Mouse (Mus musculus): ENCODE measurements at regions not wholly inside any gene's neighbourhood (a gene's known extent, or its start where the extent isn't known, plus 50 kb on each side); places are given as distances from the start of the nearest gene placed in this dataset.

DNA sequence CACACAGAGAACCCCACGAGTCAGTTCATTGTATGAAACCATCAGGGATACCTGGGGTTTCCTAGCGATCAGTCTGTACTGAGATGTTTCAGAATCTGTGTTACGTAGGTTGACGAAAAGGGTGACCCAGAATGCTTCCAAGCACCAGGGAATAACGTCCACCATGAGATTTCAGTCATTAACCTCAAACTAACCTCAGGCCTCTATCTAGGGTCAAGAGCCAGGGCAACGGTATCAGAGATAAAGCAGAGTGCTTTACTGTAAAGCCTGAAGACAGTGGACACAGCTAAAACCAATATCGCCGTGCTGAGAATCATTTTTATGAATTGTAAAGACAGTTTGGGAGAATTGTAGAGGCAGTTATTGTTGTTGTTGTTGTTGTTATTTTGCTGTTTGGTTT, 52.9 kb upstream of the Errfi1 start:
- no peak for DNase-seq

DNA sequence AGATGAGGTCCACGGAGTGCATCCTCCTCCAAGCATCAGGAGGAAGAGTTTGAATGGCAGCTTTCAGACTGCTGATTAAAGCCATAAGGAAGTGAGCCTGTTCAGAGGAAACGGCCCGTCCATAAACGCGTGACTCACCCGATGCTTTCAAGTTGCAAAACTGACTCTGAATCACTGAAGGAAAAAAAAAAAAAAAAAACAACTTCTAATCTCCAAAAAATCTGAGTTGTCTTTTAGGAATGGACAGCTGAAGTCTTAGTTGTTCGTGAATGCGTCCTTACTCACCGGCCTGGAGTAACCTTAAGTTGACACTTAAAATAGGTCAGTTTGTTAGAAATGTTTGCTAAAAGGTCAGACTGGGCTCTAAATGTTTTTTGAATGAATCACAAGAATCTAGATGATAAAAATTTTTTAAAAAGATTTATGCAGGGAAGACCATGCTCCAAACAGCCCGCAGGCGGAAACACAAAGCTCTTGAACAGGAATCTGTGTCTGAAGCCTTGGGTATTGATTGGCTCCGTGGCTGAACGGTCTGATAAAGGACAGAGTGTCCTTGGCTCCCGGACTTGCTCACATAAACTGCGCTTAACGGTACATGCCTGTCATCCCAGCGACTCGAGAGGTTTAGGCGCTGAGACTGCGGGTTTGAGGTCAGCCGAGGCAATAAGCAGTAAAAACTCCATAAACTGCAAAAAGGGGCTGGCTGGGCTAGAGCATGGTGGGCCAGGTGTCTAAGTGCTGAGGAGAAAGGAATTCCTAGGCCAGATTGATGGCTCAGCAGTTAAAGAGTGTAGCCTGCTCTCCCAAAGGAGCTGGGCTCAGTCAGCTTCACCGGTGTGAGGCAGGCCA, 53.9 kb upstream of the Errfi1 start:
- DNase-seq, result peak; percentile 83

DNA sequence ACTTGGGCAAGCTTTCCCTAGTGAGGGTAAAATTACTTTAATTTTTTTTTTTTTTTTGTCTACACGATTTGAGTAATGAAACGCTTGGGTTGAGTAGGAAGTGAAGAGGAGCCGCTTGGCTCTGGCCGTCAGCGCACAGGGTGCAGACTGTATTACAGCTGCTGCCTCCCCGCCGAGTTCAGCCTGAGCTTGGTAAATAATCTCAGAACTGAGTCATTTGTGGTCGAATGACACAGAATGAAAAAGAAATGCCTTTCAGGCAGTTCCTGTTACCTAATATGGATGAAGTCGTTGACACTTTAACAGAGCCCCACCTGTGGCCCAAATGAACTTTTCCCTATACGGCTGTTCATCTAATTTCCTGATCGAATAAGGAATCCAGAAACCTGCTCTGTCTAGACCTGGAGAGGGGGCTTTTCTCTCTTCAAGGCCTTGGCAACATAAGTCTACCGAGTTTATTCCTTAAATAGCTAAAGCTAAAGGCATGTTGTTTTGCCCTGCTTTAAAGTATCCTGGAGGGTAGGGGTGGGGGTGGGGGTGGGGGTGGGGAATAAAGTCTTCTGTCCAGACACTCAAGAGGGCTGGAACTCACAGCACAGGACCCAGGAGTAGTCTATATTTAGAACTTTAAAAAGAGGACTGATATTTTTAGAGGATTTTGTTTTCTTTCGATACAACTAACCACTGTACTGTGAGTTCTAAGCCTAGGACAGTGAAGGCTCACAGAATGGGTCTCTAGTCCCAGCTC, 54.8 kb upstream of the Errfi1 start:
- DNase-seq, result peak; percentile 74

DNA sequence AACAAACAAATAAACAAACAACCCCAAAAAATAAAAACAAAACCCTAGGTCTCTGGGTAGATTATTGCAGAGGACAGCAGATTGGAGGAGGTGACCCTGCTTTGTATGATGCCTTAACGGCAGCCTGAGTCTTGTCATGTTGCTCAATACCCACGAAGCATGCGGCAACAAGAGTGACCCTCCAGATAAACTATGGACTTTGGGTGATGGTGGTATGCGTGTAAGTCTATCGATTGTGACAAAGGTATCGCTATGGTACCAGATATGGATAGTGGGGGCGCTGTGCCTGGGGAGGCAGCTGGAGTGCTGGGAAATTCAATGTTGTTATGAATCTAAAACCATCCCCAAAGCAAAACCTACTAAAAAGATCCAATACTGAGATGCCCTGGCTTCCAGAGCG, 55.4 kb upstream of the Errfi1 start:
- DNase-seq, result no peak

DNA sequence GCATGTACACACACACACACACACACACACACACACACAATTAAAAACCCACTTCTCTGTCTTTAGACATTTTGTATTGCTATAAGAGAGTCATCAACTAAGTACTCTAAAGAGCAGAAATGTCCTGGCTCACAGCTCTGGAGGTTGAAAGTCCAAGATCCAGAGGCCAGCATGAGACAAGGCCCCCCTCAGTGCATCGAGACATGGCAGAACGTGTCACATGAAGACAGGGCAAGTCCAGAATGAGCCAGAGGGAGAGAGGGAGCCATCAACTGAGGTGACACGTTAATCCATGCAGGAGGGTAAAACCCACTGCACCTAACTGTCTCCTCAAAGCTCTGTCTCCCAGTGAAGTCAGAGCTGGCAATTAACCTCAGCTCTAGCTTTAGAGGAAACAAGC, 56.7 kb upstream of the Errfi1 start:
- DNase-seq, result no peak

DNA sequence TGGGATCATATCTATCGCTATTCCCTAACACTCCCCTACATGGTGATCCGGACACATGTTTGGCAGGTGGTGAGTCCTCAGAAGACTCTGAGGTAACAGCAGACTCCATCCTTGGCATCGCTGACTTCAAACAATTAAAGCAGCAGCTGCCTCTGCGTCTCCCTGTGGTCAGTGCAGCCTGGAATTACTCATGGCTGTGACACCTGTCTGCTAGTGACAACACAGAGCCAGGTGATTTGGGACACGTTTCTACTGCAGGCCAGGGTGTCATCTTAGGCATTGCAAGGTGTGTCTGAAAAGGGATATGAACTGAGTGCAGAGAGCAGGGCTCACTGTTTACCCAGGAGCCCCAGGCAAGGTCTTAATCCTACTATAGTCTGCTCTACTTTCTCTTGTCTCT, 58.8 kb upstream of the Errfi1 start:
- DNase-seq, result no peak

DNA sequence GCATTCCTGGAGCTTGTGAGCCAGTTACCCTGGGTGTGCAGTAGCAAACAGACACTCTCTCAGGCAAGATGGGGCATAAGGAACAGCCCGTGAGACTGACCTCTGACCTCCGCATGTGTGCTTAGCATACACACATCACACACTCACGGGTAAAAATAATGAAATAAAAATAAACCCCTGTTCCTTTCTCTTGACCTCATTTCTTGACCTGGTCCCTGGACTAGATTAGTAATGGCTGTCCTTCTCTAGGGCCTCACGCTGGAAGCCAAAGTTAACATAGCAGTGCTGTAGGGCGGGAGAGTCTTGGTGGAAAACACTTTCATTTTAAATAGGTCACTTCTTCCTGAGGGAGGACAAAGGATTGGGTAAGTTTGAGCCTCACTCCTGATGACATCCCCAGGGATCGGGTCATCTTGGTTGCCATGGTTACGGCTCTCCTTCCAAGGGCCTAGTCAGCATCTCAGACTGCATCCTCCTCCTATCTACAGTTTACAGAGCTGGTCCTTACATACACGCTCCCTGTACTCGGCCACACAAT, 59.4 kb upstream of the Errfi1 start:
- DNase-seq, result no peak

DNA sequence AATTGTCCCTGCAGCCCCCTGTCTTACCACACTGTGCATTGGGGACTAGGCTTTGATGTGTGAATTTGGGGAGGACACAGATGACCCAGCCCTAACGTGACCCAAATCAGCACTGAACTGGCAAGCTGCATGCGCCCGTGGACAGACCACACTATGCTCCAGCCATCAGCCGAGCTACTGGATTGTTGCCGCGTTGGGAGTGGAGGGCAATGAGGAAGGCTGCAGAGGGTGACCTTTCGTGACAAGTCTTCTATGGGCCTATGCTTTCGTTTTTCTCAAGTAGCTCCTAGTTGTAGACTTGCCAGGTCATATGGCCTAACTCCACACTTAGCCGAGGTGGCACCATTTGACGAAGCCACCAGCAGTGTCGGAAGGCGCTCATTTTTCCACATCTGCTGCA, 60.6 kb upstream of the Errfi1 start:
- DNase-seq, result no peak

DNA sequence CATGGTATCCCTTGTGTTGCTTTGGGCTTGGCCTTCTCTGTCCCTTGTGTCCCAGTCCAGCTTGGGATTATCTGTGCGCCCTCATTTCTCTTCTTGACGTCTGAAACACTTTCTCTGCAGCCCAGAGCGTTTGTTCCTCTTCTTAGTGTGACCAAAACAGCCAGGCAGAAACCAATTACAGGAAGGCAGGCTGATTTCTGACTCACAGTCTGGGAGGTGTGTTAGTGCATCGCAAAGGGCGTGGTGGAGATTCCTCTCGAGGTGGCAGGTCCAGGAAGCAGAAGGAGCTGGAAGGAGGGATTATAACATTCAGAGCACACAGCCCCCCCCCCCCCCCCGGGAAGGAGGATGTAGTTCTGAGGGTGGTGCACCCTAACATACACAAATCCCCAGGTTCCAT, 64.6 kb upstream of the Errfi1 start:
- no peak for DNase-seq

DNA sequence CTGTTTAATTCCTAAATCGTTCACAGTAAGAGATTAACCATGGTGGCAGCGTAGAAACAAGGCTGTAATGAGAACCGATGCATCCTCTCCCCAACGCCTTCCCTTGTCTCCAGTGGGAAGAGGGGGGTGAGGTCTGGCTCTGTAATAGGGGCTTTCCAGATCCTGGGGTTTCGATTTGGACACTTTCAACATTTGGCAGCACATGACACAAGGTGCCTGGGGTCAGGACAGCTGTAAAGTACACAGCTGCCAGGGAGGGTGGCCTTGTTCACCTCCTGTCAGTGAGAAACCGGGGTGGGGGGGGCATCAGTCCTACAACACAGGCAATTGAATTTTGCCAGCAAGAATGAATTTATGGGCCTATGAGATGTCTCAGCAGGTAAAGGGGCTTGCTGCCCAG, 66.6 kb upstream of the Errfi1 start:
- DNase-seq, result no peak

DNA sequence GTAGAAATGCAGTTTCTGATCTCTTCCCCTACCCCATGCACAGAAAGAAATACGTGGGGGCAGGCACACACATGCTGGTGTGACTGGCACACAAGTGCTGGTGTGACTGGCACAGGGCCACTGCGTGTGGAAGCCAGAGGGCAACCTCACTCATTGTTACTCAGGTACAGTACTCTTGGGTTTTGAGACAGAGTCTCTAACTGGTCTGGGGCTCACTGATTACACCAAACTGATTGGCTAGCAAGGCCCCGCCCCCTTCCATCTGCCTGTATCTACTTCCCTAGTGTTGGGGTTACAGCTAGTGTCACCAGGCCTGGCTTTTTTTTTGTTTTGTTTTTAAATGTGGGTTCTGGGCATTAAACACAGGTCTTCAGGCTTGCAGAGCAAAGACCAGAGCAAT, 67.1 kb upstream of the Errfi1 start:
- DNase-seq, result no peak

DNA sequence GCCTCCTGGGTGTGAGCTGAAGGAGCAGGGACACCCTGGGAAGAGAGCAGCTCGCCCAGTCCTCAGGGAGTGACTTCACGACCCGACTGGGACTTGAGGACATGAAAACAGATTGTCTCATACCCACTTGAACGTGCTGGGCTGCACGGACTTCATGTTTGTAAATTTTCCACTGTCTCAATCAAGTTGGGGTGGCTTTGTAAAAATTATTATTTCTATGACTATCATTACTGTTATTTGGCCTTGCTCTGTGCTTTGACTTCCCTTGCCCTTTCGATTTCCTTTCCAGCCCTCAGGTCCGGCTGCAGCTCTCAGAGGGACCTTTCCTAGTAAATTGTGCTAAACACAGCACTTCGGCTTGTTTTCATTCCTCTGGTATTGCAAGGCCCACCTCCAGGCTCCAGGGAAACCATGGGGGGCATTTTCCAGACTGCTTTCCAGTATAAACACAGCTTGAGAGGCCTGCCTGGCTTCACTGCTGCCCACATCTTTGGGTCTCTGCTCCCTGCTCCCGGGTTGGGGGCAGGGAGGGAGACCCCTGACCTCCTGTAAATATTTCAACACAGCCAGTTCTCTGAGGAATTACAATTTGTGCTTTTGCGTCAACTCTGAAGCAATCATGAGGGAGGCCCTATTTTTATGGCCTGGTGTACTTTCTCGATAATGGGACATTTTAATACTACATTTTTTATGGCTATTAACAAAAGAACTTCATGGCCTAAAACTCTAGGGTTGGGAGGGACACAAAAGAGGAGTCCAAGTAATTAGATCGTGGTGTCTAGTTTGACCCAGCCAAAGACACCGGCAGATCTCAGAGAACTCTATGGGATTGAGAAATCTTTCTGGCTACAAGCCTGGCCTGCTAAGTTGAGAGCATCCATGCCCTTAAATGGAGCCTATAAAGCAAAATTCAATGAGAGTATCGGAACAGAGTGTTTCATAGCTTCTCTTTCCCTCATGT, 68.9 kb upstream of the Errfi1 start:
- DNase-seq, result peak; percentile 73

DNA sequence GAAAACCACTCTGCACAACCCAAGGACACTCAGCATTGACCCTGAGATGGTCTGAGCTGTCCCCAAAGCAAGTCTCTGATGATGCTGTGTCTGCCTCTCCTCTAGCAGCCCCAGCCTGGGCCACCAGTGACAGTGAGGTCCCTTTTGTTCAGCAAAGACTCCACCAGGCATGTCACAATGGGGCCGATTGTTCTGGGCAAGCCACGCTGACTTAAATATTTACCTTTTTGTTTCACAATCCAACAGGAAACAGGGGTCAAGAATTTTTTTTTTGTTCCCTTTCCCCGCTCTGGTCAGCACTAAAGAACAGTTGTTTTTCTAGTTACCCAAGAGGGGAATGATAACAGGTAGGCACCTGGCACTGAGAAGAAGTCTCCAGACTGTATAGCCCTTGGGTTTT, 72.4 kb upstream of the Errfi1 start:
- peak; percentile 47 for DNase-seq

DNA sequence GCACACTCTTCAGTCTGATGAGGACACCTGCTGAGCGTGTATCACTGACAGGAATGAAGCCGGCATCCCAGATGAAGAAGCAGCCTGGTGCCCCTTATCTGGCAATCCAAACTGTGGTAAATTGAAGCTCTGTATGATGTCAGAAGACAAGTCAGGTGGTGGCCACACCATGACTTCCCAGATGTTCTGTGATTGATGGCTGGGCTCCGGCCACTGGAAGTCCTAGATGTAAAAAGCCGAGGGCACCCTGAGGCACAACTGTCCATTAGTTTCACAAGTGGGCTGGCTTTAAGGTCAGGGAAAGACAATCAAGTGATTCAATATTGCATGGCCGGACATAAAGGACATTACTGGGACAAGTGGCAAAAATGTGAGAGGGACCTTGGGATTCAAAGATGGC, 74.4 kb upstream of the Errfi1 start:
- no peak for DNase-seq

DNA sequence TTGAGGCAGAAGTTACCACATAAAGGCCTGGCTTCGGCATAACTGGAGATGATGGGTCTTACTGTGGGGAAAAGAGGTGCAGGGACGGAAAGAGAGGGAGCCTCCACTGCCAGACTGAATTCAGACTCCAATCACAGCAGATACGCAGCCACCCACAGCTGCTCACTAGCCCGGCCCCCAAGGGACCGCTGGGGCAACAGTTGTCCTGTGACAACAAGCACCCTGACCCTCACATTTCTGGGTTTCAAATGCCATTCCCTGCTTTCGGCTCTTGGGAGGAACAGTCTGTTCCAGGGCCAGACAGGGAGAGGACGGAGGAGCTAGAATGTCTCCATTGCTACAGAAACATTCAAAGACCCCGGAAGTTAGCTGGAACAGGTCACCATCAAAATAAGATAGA, 75.0 kb upstream of the Errfi1 start:
- DNase-seq, result peak; percentile 28

DNA sequence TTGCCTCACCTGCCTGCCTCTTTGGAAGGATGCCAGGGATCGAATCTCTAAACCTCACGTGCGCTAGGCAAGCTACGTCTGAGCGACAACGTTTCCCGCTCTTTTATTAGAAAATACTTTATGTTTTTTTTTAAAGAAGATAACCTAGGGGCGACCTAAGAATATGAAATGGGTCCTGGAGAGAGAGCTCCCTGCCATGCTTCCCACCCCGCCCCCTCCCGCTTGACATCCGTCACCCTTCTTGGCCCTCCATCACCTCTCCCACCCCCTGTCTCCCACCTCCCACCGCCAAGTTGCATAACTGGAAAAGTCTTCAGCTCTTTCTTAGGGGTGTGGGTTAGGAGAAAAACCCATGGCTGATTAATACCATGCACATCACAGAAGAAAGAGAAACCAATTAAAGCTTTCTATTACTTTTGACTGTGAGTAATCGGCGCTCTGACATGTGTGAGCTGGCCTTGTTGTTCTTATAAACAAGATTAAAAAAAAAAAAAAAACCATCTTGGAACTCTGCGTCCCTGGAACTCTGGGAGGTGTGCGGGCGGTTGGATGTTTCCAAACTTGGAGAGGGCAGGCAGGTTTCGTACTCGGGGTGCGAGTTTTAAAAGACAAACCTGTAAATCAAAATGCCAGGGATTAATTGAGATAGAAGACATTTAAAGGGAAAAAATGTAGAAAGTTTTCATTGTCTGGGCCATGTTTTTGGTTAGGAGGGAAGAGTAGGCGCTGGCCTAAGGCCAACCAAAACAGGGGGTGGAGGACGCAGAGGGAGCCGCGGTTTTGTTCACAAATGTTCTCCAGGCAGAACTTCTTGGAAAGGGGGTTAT, 77.8 kb upstream of the Errfi1 start:
- DNase-seq, result peak; percentile 80

DNA sequence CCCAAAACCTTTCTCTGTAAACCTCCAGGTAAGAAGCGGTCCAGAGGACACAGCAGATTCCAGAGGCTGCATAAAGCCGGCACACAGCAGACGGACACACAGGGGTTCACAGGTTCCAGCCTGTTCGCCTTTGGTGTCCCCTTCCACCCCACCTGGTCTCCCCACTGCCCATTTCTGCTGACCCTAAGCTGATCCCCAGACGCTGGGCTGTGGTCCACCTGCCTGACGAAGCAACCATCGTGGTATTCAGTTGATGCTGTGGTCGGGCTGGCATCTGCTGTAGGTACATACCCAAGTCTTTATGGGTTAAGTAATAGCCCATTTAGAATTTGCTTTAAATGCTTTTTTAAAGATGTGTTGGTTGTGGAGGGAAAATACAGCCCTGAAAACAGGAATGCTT, 78.4 kb upstream of the Errfi1 start:
- no peak for DNase-seq

DNA sequence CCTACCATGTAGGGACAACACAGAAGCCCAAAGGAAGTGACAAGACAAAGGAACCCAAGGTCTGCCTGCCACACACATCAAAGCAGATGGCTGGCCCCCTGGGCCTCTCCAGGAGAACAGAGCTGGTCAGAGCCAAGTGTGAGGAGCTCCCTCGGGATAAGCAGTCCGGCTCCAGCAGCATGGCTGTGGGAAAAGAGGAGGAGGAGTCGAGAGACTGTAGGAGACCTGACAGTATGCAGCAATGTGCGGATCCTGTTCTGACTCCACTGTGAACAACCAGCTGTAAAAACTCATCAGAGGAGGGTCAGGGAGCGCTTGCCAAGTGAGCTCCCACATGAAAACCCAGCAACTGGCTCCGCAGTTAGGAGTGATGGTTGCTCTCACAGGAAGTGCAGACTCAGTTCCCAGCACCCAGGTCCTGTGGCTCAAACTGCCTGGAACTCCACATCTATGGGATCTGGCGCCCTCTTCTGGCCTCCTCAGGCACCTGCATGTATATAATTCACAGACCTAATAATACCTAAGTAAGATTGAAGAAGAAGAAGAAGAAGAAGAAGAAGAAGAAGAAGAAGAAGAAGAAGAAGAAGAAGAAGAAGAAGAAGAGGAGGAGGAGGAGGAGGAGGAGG, 79.3 kb upstream of the Errfi1 start:
- no peak for DNase-seq

DNA sequence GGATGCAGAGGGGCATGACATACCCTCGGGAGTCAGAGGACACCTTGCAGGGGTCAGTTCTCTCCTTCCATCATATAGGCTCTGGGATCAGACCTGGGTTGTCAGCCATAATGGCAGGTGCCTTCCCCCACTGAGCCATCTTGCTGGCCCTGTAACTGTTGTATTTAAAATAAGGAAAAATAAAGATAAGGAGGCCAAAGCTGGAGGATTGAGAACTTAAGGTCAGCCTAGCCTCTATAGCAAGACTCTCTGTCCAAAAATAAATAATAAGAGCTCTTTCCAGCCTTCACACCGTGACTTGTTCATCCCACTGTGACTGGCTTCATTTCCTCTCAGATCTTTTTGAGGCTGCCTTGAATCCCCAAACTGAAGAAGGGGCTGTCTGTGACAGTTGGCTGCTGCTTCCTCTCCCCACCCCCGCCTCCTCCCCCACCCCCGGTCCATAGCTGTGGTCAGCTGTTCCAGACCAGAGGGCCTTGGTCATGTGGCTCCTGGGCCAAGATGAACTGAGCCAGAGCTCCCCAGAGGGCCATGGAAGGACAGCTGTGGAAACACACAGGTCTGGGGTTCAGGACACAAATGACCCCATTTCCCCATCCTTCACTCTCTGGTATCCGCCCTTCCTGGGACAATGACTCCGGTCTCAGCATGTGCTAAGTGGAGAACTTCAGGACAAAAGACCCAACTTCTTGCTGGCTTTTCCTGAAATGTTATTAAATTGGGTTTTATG, 81.6 kb upstream of the Errfi1 start:
- peak; percentile 43 for DNase-seq

DNA sequence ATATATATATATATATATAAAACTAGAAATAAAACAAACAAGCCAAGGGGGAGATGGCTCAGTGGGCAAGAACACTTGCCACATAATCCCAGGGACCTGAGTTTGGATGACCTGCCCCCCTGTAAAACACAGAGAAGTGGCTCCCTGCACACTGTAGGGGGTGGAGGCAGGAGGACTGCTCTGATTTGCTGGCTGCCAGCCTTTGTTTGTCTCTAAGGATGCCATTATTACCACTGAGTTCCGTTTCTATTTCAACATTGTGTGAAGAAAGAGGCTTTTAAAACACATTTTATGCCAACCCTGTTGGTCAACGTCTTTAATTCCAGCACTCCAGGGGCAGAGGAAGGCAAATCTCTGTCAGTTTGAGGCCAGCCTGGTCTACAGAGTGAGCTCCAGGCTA, 82.2 kb upstream of the Errfi1 start:
- DNase-seq, result no peak
